Mouse (Mus musculus): ENCODE measurements around the gene Ubap1. TPM values are rescaled to one million over a fixed set of nuclear protein-coding genes. Genes with fewer than 3 reads are reported as not detected.

Ubap1 gene
- polyA plus RNA-seq, 1 experiment from 2014 or later, result 53.9 TPM

Other genes starting within 250 kb of the Ubap1 start
- 20.6 and 21.9 TPM in 2 replicates for gene Nol6, start 224.5 kb upstream of the Ubap1 start, polyA plus RNA-seq (2015; fragmentation: Nextera tagmentation; extraction: Ambion mirVana)
- gene Ube2r2, start 213.3 kb upstream of the Ubap1 start, polyA plus RNA-seq (2015; fragmentation: Nextera tagmentation; extraction: Ambion mirVana), result 75.3 and 82.0 TPM in 2 replicates
- 55.1 and 55.9 TPM in 2 replicates for gene Ubap2, start 73.9 kb upstream of the Ubap1 start, polyA plus RNA-seq (2015; fragmentation: Nextera tagmentation; extraction: Ambion mirVana)
- gene Dcaf12, start 34.1 kb upstream of the Ubap1 start, polyA plus RNA-seq (2015; fragmentation: Nextera tagmentation; extraction: Ambion mirVana), result 67.5 and 67.6 TPM in 2 replicates
- 8.2 and 8.3 TPM in 2 replicates for gene Kif24, start 115.9 kb downstream of the Ubap1 start, polyA plus RNA-seq (2015; fragmentation: Nextera tagmentation; extraction: Ambion mirVana)
- 48.2 and 49.0 TPM in 2 replicates for gene Nudt2, start 116.2 kb downstream of the Ubap1 start, polyA plus RNA-seq (2015; fragmentation: Nextera tagmentation; extraction: Ambion mirVana)
- 3.5 and 4.2 TPM in 2 replicates for gene AI464131, start 154.1 kb downstream of the Ubap1 start, polyA plus RNA-seq (2015; fragmentation: Nextera tagmentation; extraction: Ambion mirVana)
- gene 1110017D15Rik, start 168.3 kb downstream of the Ubap1 start, polyA plus RNA-seq (2015; fragmentation: Nextera tagmentation; extraction: Ambion mirVana), result 6.4 and 7.3 TPM in 2 replicates
- 2.0 and 2.2 TPM in 2 replicates for gene Fam219a, start 220.5 kb downstream of the Ubap1 start, polyA plus RNA-seq (2015; fragmentation: Nextera tagmentation; extraction: Ambion mirVana)
- 2.9 and 3.3 TPM in 2 replicates for gene Dnaic1, start 220.8 kb downstream of the Ubap1 start, polyA plus RNA-seq (2015; fragmentation: Nextera tagmentation; extraction: Ambion mirVana)